Mouse (Mus musculus): ENCODE data around the gene Lrrfip2. TPM values are rescaled to one million over a fixed set of nuclear protein-coding genes. Genes with fewer than 3 reads are reported as not detected.

Lrrfip2 gene
- total RNA-seq, 2 experiments from 2014 or later: 31.8 to 56.0 TPM

DNA sequence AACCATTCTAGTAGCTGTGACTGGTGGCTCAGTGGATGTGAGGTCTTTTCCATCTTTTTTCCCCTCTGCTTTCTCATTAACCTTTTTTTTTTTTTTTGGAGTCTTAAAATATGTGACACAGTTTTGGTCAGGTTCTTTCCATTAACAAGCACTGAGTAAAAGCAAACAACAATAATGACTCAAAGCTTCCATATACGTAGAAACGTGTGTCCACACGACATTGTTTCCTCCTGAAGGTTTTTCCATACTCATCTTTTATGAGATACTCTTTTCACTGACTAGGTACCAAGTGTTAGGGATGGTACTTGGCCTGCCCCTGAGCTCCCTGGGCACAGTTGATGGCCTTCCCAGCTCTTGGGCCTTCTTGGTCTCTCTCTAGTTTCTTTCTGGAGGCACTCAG is 35.6 kb downstream of the Lrrfip2 start:
- ATAC-seq (replicated peaks; ENCODE audit: low FRiP score, low TSS enrichment, poor library complexity, severe bottlenecking): no peak

DNA sequence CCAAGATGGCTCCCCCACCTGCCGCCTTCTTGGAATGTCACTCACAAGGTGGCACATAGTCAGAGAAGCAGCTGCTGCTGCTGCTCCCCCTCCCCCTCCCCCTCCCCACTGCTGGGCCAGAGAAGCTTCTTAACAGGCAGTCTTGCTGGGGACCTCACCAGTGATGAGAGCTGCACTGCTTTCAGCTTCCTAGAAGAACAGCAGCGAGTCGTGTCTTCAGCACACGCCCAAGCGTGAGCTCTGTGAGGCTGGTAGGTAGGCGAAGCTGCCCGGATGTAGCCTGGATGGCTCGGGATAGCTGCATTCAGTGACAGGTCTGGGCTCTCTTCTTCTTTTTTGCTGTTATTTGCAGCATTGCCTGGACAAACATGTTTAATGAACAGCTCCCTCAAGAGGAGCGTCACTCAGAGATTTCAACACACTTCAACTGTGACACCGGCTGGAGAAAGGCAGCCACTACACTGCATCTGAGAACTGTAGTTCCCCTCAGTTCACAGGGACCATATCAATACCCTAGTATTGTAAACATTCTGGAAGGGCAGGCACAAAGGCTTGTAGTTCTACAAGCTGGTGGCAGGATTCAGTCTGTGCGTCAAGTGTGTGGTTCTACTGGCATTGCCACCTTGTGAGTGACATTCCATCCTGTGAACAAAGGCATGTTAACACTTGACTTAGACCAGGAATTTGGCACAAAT is 38.5 kb downstream of the Lrrfip2 start:
- no peak for ATAC-seq (replicated peaks; ENCODE audit: low FRiP score, low TSS enrichment, poor library complexity, severe bottlenecking)

DNA sequence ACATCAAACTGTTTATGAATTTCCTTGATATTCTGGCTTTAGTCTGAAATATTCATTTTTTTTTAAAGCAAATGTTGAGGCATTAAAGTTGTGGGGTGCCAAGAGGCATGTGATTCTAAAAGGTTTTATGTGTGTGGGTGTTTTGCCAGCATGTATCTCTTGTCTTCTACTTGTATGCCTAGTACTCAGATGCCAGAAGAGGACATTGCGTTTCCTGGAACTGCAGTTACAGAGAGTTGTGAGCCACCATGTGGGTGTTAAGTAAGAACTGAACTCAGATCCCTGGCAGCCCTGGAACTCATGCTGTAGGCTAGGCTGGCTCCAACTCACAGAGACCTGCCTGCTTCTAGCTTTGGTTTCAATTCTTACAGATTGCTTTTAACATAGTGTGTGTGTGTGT is 42.2 kb downstream of the Lrrfip2 start:
- ATAC-seq (replicated peaks; ENCODE audit: low FRiP score, low TSS enrichment, poor library complexity, severe bottlenecking): no peak

DNA sequence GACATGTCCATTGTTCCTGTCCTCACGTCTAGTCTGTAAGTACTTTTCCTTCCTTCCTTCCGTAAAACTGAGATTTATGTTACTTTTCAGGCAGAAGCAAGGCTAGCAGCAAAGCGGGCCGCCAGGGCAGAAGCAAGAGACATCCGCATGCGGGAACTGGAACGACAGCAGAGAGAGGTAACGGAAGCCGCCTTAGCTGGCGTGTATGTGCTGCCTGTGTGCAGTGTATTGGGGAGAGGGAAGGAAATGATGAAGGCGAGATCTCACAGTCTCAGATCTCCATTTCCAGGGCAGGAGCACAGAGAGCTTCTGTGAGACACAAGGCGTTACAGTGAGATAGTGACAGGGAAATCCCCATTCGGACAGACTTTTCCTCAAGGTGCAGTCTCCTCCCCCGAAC is 43.8 kb downstream of the Lrrfip2 start:
- ATAC-seq (replicated peaks; ENCODE audit: low FRiP score, low TSS enrichment, poor library complexity, severe bottlenecking): peak; percentile 58

DNA sequence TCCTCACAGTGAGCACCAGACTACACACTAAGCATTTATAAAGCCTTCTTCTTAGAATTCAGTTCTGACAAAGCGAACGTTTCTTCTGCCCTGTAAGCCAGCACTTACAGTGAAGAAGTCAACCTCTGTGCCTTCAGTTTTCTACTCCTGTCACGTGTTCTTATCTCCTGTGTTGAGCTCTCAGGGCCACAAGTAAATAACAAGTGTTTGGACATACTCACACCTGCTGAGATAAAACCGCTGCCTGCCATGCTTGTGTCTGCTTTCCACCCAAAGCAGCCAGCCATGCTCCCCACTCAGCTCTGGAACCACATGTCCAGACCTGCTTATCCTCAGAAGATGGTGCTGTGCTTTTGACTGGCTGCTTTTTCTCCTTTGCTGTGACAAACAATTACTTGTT is 49.2 kb downstream of the Lrrfip2 start:
- ATAC-seq (replicated peaks; ENCODE audit: low FRiP score, low TSS enrichment, poor library complexity, severe bottlenecking): peak; percentile 55; the same call in 1 of the 2 replicates

DNA sequence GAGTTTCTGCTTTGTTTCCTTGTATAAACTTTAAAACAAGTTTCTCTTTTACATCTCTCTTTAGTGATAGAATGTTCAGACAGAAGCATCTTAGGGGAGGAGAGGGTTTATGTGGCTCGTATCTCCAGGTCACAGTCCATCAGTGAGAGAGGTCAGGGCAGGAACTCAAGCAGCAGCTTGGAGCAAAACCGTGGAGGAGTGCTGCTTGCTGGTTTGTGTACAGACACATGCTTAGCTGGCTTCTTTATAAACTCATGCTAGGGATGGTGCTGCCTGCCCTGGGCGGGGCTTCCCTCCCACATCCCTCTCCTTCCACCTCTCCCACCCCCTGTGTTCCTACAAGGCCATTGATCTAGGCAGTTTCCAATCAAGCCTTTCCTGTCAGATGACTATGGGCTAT is 53.0 kb downstream of the Lrrfip2 start:
- ATAC-seq (replicated peaks; ENCODE audit: low FRiP score, low TSS enrichment, poor library complexity, severe bottlenecking): 0 out of 2 replicates have a peak, but pooled peaks have one; percentile 4

DNA sequence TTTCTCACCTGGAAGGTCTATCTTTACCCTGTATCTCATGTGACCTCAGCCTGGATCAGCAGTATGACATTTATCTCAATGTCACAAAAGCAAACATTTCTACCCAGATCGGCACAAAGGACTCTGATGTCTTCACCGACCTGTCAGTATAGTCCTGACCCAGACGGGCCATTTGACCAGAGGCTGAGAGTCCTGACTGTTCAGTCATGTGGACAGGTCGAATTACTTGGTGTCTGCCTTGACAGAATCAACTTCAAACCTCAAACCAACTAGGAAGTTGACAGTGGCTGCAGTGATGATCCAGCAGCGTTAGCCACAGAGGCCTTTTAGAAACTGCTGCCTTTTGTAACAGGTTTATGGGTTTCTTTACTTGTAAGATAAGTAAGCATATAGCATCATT is 56.7 kb downstream of the Lrrfip2 start:
- no peak for ATAC-seq (replicated peaks; ENCODE audit: low FRiP score, low TSS enrichment, poor library complexity, severe bottlenecking)

DNA sequence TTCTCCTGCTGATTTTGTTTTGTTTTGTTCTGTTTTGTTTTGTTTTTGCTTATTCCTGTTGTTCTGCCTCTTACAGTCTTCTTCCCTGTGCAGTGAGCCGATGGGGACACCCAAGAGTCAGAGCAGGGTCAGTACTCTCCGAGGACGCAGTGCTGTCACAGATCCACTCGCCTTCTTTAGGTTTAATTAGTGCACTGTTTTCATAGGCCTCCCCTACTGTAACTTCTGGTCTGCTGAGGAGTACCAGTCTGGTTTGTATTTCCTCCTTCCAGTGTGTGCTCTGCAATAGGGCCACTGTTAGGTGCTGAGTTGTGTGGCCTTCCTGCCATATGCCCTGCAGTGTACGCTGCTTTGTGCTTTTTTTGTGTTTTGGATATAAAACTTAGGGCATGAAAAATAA is 61.6 kb downstream of the Lrrfip2 start:
- ATAC-seq (replicated peaks; ENCODE audit: low FRiP score, low TSS enrichment, poor library complexity, severe bottlenecking): no peak

DNA sequence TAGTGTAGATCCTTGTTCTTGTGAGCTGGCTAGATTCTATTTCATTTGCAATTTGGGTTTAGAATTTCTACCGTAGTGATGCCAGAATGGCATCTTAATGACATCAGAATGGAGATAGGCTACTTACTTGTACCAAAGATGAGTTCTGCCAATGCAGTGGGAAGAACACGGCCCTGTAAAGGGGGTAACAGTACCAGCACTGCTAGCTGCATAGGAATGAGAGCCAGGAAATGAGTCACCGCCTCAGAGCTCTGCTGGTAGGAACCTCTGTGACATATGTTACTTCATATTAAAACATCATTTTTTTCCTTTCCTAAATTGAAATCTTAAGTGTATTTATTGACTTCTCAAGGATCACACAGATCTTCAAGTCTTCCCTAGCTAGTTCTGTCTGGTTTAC is 64.8 kb downstream of the Lrrfip2 start:
- ATAC-seq (replicated peaks; ENCODE audit: low FRiP score, low TSS enrichment, poor library complexity, severe bottlenecking): no peak

DNA sequence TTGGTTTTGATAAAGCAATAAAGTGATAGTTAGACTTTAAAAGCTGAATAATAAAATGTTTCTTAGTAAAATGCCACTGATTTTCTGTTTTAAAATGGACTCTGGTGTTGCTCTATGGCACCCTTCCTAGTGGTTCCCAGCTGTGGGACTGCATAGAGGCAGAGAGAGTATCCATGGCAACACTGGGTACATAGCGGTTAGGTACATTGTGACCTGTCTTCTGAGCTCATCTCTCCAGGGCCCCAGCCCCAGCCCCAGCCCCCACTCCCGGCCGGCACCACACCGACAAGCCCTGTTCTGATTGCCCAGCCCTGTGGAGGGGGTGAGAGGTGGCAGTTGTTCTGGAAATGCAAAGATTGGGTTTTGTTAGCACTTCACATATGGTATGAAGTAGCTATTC is 67.5 kb downstream of the Lrrfip2 start:
- no peak for ATAC-seq (replicated peaks; ENCODE audit: low FRiP score, low TSS enrichment, poor library complexity, severe bottlenecking)

DNA sequence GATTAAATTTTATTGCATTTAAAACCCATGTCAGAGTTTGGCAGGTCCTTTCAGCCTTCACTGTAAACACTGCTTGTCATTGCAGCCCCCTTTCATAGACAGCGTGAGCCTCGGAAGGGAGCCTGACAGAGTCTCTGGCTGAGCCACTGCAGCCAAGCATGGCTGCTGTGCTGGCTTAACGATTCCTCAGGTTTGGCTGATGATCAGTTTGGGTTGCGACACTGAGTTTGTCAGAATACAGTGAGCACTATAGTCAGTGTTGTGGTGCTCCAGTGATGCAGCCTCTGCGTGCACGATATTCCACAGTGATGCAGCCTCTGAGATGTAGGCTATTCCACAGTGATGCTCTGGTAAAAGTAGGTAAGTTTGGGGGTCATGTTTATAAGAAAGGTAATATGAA is 69.5 kb downstream of the Lrrfip2 start:
- no peak for ATAC-seq (replicated peaks; ENCODE audit: low FRiP score, low TSS enrichment, poor library complexity, severe bottlenecking)

DNA sequence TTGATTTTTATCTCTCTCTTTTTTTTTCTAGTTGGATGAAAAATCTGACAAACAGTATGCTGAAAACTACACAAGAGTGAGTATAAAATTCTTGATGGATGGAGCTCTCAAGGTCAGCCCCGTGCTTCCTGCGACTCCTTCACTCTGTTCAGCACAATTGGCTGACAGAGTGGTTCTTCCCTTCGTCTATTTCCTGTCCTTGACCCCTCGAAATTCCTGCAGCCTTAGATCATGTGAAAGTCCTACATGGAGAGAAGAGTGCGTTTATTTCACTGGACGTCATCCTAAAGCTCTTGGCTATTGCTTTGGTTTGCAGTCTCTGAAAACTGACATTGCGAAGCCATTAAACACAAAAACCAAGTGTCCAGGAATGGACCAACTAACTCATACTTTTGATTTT is 71.3 kb downstream of the Lrrfip2 start:
- no peak for ATAC-seq (replicated peaks; ENCODE audit: low FRiP score, low TSS enrichment, poor library complexity, severe bottlenecking)

DNA sequence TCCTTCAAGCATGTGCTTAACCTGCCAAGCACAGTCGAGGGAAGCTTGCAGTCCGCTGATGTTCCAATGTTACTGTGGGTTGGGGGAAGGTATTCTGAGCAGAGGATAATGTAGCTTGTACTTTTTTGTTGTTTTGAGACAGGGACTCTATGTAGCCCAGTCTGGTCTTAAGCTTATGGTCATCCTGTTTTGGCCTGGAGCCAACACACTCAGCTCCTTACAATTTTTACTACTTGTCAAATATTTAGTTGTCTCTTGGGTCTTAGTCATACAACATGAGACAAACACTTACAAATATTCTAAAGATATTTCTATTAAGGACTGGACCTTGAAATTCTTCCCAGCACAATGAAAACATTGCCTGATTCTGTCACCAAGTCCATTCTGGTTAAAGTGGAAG is 75.8 kb downstream of the Lrrfip2 start:
- no peak for ATAC-seq (replicated peaks; ENCODE audit: low FRiP score, low TSS enrichment, poor library complexity, severe bottlenecking)

DNA sequence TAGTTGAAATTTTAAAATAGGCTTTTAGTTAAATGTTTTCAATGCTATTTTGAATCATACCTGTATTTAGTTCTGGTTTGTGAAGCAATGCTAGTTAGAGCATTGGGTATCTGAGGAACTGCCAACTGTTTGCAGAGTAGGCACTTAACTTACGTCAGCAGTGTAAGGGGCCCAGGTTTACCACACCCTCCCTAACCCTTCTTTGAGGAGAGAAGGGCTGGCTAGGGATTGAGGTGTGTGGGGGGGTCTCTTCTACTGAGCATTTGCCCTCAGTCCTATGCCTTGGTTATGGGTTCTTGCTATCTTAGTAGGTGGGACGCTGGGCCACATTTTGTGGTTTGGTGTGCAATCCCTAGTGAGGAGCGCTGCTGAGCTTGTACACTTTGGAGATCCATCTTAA is 79.7 kb downstream of the Lrrfip2 start:
- no peak for ATAC-seq (replicated peaks; ENCODE audit: low FRiP score, low TSS enrichment, poor library complexity, severe bottlenecking)

DNA sequence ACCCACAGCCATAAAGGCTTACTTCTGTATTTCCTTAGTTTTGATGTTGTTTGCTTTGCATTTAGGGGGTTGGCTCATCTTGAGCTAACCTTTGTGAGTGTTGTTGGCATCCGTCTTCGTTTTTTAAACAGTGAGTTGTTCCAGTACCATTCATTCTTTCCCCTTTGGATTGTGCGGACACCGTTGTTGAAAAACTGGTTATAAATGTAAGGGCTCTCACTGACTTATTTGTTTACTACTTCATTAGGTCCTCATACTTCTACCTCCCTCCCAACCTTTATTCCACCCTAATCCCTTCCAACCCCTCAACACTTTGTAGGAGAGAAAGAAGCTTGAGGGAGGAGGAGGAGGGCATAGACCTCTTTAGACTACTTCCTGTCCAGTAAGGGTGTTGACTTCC is 80.3 kb downstream of the Lrrfip2 start:
- no peak for ATAC-seq (replicated peaks; ENCODE audit: low FRiP score, low TSS enrichment, poor library complexity, severe bottlenecking)

DNA sequence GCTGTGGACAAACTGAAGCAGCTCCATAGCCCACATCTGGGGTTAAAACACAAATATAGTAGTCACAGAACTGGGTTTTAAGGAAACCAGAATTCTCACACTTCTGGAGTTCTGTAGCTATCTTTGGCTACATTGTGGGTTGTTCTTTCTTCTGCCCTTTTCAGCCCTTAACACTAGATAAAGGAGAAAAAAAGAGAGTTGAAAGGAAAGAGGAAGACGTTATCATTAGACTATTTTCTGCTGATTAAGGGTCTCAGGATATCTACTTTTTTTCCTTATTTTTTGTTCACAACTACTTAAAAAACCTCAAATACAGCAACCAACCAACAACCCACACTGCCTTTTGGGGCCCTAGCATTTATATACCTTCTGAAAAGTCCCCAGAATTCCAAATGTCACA is 80.9 kb downstream of the Lrrfip2 start:
- no peak for ATAC-seq (replicated peaks; ENCODE audit: low FRiP score, low TSS enrichment, poor library complexity, severe bottlenecking)

DNA sequence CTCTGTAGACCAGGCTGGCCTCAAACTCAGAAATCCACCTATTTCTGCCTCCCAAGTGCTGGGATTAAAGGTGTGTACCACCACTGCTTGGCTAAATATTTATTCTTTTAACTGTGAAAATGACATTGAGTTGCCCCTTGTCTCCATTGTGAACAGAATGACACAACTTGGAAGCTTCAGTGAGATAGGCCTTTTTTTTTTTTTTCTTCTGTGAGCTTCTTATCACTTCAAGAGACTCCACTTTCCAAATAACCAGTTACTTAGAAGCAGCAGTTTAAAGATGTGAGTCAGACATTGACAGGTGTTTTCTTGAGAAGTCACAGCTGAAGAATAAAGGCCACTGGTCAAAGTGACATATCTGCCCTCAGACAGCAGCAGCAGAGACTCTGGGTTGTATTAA is 82.8 kb downstream of the Lrrfip2 start:
- no peak for ATAC-seq (replicated peaks; ENCODE audit: low FRiP score, low TSS enrichment, poor library complexity, severe bottlenecking)

DNA sequence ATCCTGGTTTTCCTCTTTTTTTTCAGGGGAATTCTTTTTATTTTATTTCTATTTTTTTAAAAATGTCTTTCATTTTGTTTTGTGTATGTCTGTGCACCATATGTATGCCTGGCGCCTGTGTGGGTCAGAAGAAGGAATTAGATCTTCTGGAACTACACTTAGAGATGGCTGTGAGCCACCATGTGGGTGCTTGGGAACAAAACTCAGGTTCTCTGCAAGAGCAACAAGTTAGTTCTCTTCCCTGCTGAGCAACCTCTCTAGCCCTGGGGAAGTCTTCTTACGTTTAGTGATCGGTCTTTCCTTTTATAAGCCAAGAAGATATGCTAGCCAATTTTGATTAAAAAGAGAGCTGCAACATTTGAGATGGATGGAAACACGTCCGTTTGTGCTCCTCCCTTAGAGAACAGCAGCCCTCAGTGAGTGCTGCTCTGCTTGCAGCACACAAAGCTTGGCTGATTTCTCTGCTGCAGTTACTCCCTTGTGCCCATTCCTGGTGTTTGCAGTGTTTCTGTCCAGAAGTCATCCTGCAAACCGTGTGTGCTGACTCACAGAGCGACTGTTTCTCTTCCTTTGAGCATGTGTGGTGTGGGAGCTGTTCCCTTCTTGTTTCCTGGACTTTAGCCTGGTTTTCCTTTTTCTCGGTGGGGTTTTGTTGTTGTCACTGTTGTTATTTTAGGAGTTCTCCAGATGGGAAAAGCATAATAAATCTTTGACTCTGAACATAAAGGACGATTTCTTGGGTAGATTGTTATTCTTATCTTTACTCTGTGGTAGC is 87.4 kb downstream of the Lrrfip2 start:
- no peak for ATAC-seq (replicated peaks; ENCODE audit: low FRiP score, low TSS enrichment, poor library complexity, severe bottlenecking)

DNA sequence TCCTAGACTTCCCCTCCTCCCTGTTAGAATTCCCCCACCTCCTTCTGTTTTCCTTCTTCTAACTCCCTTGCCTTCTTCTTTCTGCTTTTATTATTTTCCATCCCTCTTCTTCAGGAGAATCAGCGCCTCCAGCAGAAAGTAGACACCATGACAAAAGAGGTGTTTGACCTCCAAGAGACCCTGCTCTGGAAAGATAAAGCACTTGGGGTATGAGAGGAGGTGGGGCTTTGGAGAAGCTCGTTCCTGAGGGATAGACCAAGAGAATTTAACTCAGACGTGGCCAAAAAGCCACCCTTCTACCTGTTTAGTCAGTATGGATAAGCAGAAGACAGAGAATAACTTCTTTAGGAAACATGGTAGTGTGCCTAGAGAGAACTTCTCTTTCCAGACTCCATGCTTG is 90.3 kb downstream of the Lrrfip2 start:
- ATAC-seq (replicated peaks; ENCODE audit: low FRiP score, low TSS enrichment, poor library complexity, severe bottlenecking): no peak

DNA sequence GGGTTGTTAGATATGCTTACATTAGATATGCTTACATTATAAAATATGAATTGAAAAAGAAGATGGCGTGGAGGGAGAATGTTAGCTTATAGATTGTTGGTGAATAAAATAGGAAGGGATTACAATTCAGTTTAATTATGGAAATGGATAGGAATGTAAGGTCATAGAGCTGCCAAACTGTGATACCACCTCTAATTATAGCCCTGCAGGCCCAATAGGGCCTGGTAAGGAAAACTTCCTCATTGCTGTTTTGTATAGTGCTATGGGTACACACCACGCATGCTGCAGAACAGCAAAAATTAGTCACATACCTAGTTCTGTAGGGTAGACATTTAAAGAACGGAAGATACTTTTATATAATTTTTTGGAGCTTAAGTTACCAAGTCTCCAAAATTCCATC is 90.8 kb downstream of the Lrrfip2 start:
- ATAC-seq (replicated peaks; ENCODE audit: low FRiP score, low TSS enrichment, poor library complexity, severe bottlenecking): no peak

DNA sequence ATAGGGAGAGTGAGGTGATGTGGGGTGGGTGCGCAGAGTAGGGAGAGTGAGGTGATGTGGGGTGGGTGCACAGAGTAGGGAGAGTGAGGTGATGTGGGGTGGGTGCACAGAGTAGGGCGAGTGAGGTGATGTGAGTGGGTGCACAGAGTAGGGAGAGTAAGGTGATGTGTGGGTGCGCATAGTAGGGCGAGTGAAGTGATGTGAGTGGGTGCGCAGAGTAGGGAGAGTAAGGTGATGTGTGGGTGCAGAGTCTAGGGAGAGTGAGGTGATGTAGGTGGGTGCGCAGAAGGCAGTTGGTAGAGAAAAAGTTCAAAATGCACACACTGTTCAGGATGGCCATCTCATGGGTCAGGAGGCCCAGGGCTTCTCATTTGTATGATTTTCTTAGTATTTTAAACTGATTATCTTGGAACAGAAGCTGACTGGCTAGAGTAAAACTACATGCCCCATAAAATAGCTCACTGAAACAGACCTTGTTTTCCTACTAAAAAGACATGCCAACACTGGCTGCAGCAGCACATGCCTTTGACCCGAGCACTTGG is 91.8 kb downstream of the Lrrfip2 start:
- no peak for ATAC-seq (replicated peaks; ENCODE audit: low FRiP score, low TSS enrichment, poor library complexity, severe bottlenecking)
